Mouse (Mus musculus): ENCODE data around the gene Slc25a23. TPM values are rescaled to one million over a fixed set of nuclear protein-coding genes. Genes with fewer than 3 reads are reported as not detected.

Gene Slc25a23
- polyA plus RNA-seq, 1 experiment from 2014 or later = 7.3 TPM

GRCm38 (mm10) chr17:57085970-57086757 is 26.5 kb upstream of the Slc25a23 start:
- Histone ChIP-seq H3K27me3 (ENCODE audit: control insufficient read depth, insufficient read depth, low read length) (peaks cover 7% of the 10 kb centered on the region; the same call in 1 of the 2 replicates), H3K9me3 (replicated peaks; ENCODE audit: control insufficient read depth, low read length) (no peaks in the 10 kb centered on the region), H3K9ac (replicated peaks; ENCODE audit: low read length) (no peak overlapping the region), H3K36me3 (replicated peaks; ENCODE audit: control insufficient read depth, insufficient read depth, low read depth, low read length) (no peaks in the 10 kb centered on the region), H3K27ac (replicated peaks; ENCODE audit: low read depth, low read length) (no peak overlapping the region), H3K4me3 (ENCODE audit: low read depth, low read length) (no peak overlapping the region), H3K4me2 (ENCODE audit: low read depth, low read length) (no peak overlapping the region), H3K4me1 (ENCODE audit: control insufficient read depth, insufficient read depth, low read length) (no peaks in the 10 kb centered on the region)
- ATAC-seq (replicated peaks; ENCODE audit: insufficient number of reproducible peaks, low FRiP score, low TSS enrichment, low read depth) = no peak
- WGBS = 85% methylated on average over 11 of the region's 11 CpGs
- no peak for DNase-seq (ENCODE audit: low spot score)

- H3K36me3 ChIP-seq (replicated peaks; ENCODE audit: control insufficient read depth, insufficient read depth, low read depth, low read length) = no peaks in the 10 kb centered on the region
- H3K4me3 ChIP-seq (ENCODE audit: low read depth, low read length) = no peak overlapping the region
- ATAC-seq (replicated peaks; ENCODE audit: insufficient number of reproducible peaks, low FRiP score, low TSS enrichment, low read depth) (no peak), DNase-seq (ENCODE audit: low spot score) (no peak)
- 84% methylated on average over 5 of the region's 5 CpGs for WGBS
- no peak overlapping the region for H3K4me2 ChIP-seq (ENCODE audit: low read depth, low read length)
- H3K4me1 ChIP-seq (ENCODE audit: control insufficient read depth, insufficient read depth, low read length) = no peaks in the 10 kb centered on the region
- no peak overlapping the region for H3K9ac ChIP-seq (replicated peaks; ENCODE audit: low read length)
- no peaks in the 10 kb centered on the region for H3K9me3 ChIP-seq (replicated peaks; ENCODE audit: control insufficient read depth, low read length)
- no peak overlapping the region for H3K27ac ChIP-seq (replicated peaks; ENCODE audit: low read depth, low read length)
- H3K27me3 ChIP-seq (ENCODE audit: control insufficient read depth, insufficient read depth, low read length) = peaks cover 5% of the 10 kb centered on the region; the same call in 1 of the 2 replicates
Measured at GRCm38 (mm10) chr17:57082481-57082880, 22.8 kb upstream of the Slc25a23 start.

GRCm38 (mm10) chr17:57081234-57081842 is 21.7 kb upstream of the Slc25a23 start:
- ATAC-seq (replicated peaks; ENCODE audit: insufficient number of reproducible peaks, low FRiP score, low TSS enrichment, low read depth) = no peak
- H3K27ac ChIP-seq (replicated peaks; ENCODE audit: low read depth, low read length) = no peak overlapping the region
- H3K9me3 ChIP-seq (replicated peaks; ENCODE audit: control insufficient read depth, low read length) = no peaks in the 10 kb centered on the region
- no peak for DNase-seq (ENCODE audit: low spot score)
- H3K4me2 ChIP-seq (ENCODE audit: low read depth, low read length) = no peak overlapping the region
- H3K36me3 ChIP-seq (replicated peaks; ENCODE audit: control insufficient read depth, insufficient read depth, low read depth, low read length) = no peaks in the 10 kb centered on the region
- H3K9ac ChIP-seq (replicated peaks; ENCODE audit: low read length) = no peak overlapping the region
- H3K4me1 ChIP-seq (ENCODE audit: control insufficient read depth, insufficient read depth, low read length) = no peaks in the 10 kb centered on the region
- H3K4me3 ChIP-seq (ENCODE audit: low read depth, low read length) = no peak overlapping the region
- WGBS = 95% methylated on average over 31 of the region's 31 CpGs
- no peaks in the 10 kb centered on the region for H3K27me3 ChIP-seq (ENCODE audit: control insufficient read depth, insufficient read depth, low read length)

- no peak overlapping the region; the same call in 1 of the 2 replicates for H3K9ac ChIP-seq (replicated peaks; ENCODE audit: low read length)
- no peak overlapping the region for H3K27ac ChIP-seq (replicated peaks; ENCODE audit: low read depth, low read length)
- no peak for ATAC-seq (replicated peaks; ENCODE audit: insufficient number of reproducible peaks, low FRiP score, low TSS enrichment, low read depth)
- no peak overlapping the region for H3K4me3 ChIP-seq (ENCODE audit: low read depth, low read length)
- no peaks in the 10 kb centered on the region for H3K36me3 ChIP-seq (replicated peaks; ENCODE audit: control insufficient read depth, insufficient read depth, low read depth, low read length)
- WGBS = 70% methylated on average over 3 of the region's 3 CpGs
- H3K4me2 ChIP-seq (ENCODE audit: low read depth, low read length) = no peak overlapping the region
- H3K4me1 ChIP-seq (ENCODE audit: control insufficient read depth, insufficient read depth, low read length) = no peaks in the 10 kb centered on the region
- H3K27me3 ChIP-seq (ENCODE audit: control insufficient read depth, insufficient read depth, low read length) = no peaks in the 10 kb centered on the region
- H3K9me3 ChIP-seq (replicated peaks; ENCODE audit: control insufficient read depth, low read length) = no peaks in the 10 kb centered on the region
- DNase-seq (ENCODE audit: low spot score) = no peak
Measured at GRCm38 (mm10) chr17:57079919-57080318, 20.3 kb upstream of the Slc25a23 start.

DNA sequence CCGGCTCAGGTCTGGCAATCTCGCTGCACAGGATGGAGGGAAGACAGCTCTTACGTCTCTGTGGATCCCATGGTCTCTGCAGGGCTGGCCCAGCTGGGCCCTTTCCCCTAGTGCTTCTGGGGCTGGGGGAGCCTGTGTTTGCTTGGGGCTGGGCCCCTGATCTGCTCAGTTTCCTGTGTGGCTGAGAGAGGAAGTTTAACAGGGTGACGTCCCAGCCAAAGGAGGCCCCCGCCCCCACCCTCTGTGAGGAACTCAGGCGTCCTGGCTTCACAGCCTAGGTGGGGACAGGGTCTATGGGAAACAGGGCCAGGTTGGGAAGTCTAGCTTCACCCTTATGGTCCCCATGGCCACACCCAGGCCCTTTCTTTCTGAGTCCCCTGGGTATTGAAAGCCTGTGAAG is 18.7 kb upstream of the Slc25a23 start, which contains the start of gene Dennd1c:
Gene Dennd1c (minus strand): TSS at position 179 of the 400 bp plus-strand sequence.
- DNase-seq (ENCODE audit: low spot score) (no peak), ATAC-seq (replicated peaks; ENCODE audit: insufficient number of reproducible peaks, low FRiP score, low TSS enrichment, low read depth) (no peak)
- Histone ChIP-seq H3K4me2 (ENCODE audit: low read depth, low read length) (no peak within 1 kb of the TSS), H3K9me3 (replicated peaks; ENCODE audit: control insufficient read depth, low read length) (no peaks in the 10 kb centered on the region), H3K27ac (replicated peaks; ENCODE audit: low read depth, low read length) (no peak within 1 kb of the TSS), H3K4me3 (ENCODE audit: low read depth, low read length) (no peak within 1 kb of the TSS), H3K36me3 (replicated peaks; ENCODE audit: control insufficient read depth, insufficient read depth, low read depth, low read length) (no peaks in the 10 kb centered on the region), H3K4me1 (ENCODE audit: control insufficient read depth, insufficient read depth, low read length) (no peaks in the 10 kb centered on the region), H3K27me3 (ENCODE audit: control insufficient read depth, insufficient read depth, low read length) (no peaks in the 10 kb centered on the region), H3K9ac (replicated peaks; ENCODE audit: low read length) (no peak within 1 kb of the TSS)
- WGBS = 42% methylated on average over 6 of the region's 6 CpGs

GRCm38 (mm10) chr17:57076916-57077315 is 17.3 kb upstream of the Slc25a23 start:
- no peaks in the 10 kb centered on the region for H3K9me3 ChIP-seq (replicated peaks; ENCODE audit: control insufficient read depth, low read length)
- H3K4me3 ChIP-seq (ENCODE audit: low read depth, low read length) = no peak overlapping the region
- H3K9ac ChIP-seq (replicated peaks; ENCODE audit: low read length) = no peak overlapping the region
- no peak overlapping the region for H3K4me2 ChIP-seq (ENCODE audit: low read depth, low read length)
- no peak for DNase-seq (ENCODE audit: low spot score)
- no peak overlapping the region for H3K27ac ChIP-seq (replicated peaks; ENCODE audit: low read depth, low read length)
- no peaks in the 10 kb centered on the region for H3K27me3 ChIP-seq (ENCODE audit: control insufficient read depth, insufficient read depth, low read length)
- ATAC-seq (replicated peaks; ENCODE audit: insufficient number of reproducible peaks, low FRiP score, low TSS enrichment, low read depth) = no peak
- no peaks in the 10 kb centered on the region for H3K4me1 ChIP-seq (ENCODE audit: control insufficient read depth, insufficient read depth, low read length)
- no peaks in the 10 kb centered on the region for H3K36me3 ChIP-seq (replicated peaks; ENCODE audit: control insufficient read depth, insufficient read depth, low read depth, low read length)
- 51% methylated on average over 3 of the region's 3 CpGs for WGBS

GRCm38 (mm10) chr17:57070699-57071098 is 11.0 kb upstream of the Slc25a23 start:
- Histone ChIP-seq H3K4me2 (ENCODE audit: low read depth, low read length) (peak overlapping the region; percentile 23; the same call in 1 of the 2 replicates), H3K9ac (replicated peaks; ENCODE audit: low read length) (no peak overlapping the region), H3K36me3 (replicated peaks; ENCODE audit: control insufficient read depth, insufficient read depth, low read depth, low read length) (no peaks in the 10 kb centered on the region), H3K9me3 (replicated peaks; ENCODE audit: control insufficient read depth, low read length) (no peaks in the 10 kb centered on the region), H3K27ac (replicated peaks; ENCODE audit: low read depth, low read length) (no peak overlapping the region), H3K4me3 (ENCODE audit: low read depth, low read length) (peak overlapping the region; percentile 12; the same call in 1 of the 2 replicates), H3K4me1 (ENCODE audit: control insufficient read depth, insufficient read depth, low read length) (no peaks in the 10 kb centered on the region), H3K27me3 (ENCODE audit: control insufficient read depth, insufficient read depth, low read length) (no peaks in the 10 kb centered on the region)
- WGBS = 2% methylated on average over 11 of the region's 11 CpGs
- 0 out of 2 replicates have a peak, but pooled peaks have one; percentile 42 for ATAC-seq (replicated peaks; ENCODE audit: insufficient number of reproducible peaks, low FRiP score, low TSS enrichment, low read depth)
- peak; percentile 72 for DNase-seq (ENCODE audit: low spot score)

DNA sequence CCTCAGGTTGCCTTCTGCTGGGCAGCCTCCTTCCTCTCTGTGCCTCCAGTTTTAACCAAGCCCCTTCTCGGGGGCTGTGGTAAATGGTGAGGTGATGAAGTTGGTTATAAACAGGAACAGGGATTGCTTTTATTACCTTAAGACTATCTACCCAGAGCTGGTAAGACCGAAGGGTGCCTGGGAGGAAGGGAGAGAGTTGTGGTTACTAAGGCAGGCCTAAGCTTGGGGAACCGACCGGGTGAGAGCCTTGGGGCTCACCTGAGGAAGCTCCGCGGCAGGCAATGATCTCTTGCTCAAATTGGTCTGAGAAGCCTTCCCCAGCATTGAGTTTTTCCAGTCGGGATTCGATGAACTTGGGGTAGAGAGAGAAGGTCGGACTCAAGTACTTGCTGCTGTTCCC is 10.6 kb upstream of the Slc25a23 start:
- no peak overlapping the region for H3K27ac ChIP-seq (replicated peaks; ENCODE audit: low read depth, low read length)
- no peak overlapping the region for H3K9ac ChIP-seq (replicated peaks; ENCODE audit: low read length)
- H3K4me3 ChIP-seq (ENCODE audit: low read depth, low read length) = peak overlapping the region; percentile 12
- 10% methylated on average over 9 of the region's 9 CpGs for WGBS
- no peaks in the 10 kb centered on the region for H3K27me3 ChIP-seq (ENCODE audit: control insufficient read depth, insufficient read depth, low read length)
- H3K9me3 ChIP-seq (replicated peaks; ENCODE audit: control insufficient read depth, low read length) = no peaks in the 10 kb centered on the region
- no peaks in the 10 kb centered on the region for H3K4me1 ChIP-seq (ENCODE audit: control insufficient read depth, insufficient read depth, low read length)
- DNase-seq (ENCODE audit: low spot score) (no peak), ATAC-seq (replicated peaks; ENCODE audit: insufficient number of reproducible peaks, low FRiP score, low TSS enrichment, low read depth) (no peak)
- peak overlapping the region; percentile 23 for H3K4me2 ChIP-seq (ENCODE audit: low read depth, low read length)
- H3K36me3 ChIP-seq (replicated peaks; ENCODE audit: control insufficient read depth, insufficient read depth, low read depth, low read length) = no peaks in the 10 kb centered on the region
